Mouse (Mus musculus): ENCODE measurements around the gene Rnf185. TPM values are rescaled to one million over a fixed set of nuclear protein-coding genes. Genes with fewer than 3 reads are reported as not detected.
A peak's percentile ranks its signal among the peaks of the same experiment; 100 is the strongest.

Gene Rnf185
- total RNA-seq, 4 experiments from 2014 or later, result 28.9 to 31.4 (median 30.0) TPM

- DNase-seq (ENCODE audit: low spot score in 2 of 2), result no peak
Measured at GRCm38 (mm10) chr11:3444875-3445274, 7.3 kb downstream of the Rnf185 start.

- DNase-seq (ENCODE audit: low spot score in 2 of 2), result no peak
Measured at GRCm38 (mm10) chr11:3443091-3443490, 9.1 kb downstream of the Rnf185 start.

GRCm38 (mm10) chr11:3442677-3443076 lies 9.5 kb downstream of the Rnf185 start:
- DNase-seq (ENCODE audit: low spot score in 2 of 2), result no peak

- no peak for DNase-seq (ENCODE audit: low spot score in 2 of 2)
Measured at GRCm38 (mm10) chr11:3441696-3442443, 10.3 kb downstream of the Rnf185 start.

- no peak for DNase-seq (ENCODE audit: low spot score in 2 of 2)
Measured at GRCm38 (mm10) chr11:3437621-3438020, 14.5 kb downstream of the Rnf185 start.

- DNase-seq (ENCODE audit: low spot score in 2 of 2), result no peak
Measured at GRCm38 (mm10) chr11:3433809-3434208, 18.4 kb downstream of the Rnf185 start.

GRCm38 (mm10) chr11:3431976-3432603 lies 20.1 kb downstream of the Rnf185 start:
- no peak for DNase-seq (ENCODE audit: low spot score in 2 of 2)

- no peak for DNase-seq (ENCODE audit: low spot score in 2 of 2)
Measured at GRCm38 (mm10) chr11:3431515-3431914, 20.6 kb downstream of the Rnf185 start.

- DNase-seq (ENCODE audit: low spot score in 2 of 2), result no peak
Measured at GRCm38 (mm10) chr11:3428632-3429031, 23.5 kb downstream of the Rnf185 start.

- DNase-seq (ENCODE audit: low spot score in 2 of 2), result no peak
Measured at GRCm38 (mm10) chr11:3427697-3428230, 24.4 kb downstream of the Rnf185 start.

GRCm38 (mm10) chr11:3422242-3422641 lies 29.9 kb downstream of the Rnf185 start:
- no peak for DNase-seq (ENCODE audit: low spot score in 2 of 2)

- no peak for DNase-seq (ENCODE audit: low spot score in 2 of 2)
Measured at GRCm38 (mm10) chr11:3418741-3419140, 33.4 kb downstream of the Rnf185 start.

GRCm38 (mm10) chr11:3417795-3418194 lies 34.4 kb downstream of the Rnf185 start:
- DNase-seq (ENCODE audit: low spot score in 2 of 2), result no peak

- DNase-seq (ENCODE audit: low spot score in 2 of 2), result no peak
Measured at GRCm38 (mm10) chr11:3416399-3416798, 35.8 kb downstream of the Rnf185 start.

- DNase-seq (ENCODE audit: low spot score in 2 of 2), result no peak
Measured at GRCm38 (mm10) chr11:3412111-3412510, 40.1 kb downstream of the Rnf185 start.

- DNase-seq (ENCODE audit: low spot score in 2 of 2), result peak; percentile 71 to 78
Measured at GRCm38 (mm10) chr11:3408997-3409732, 43.0 kb downstream of the Rnf185 start, which contains the start of gene Limk2. Gene Limk2 (minus strand): TSS chr11:3409189.

GRCm38 (mm10) chr11:3408131-3408996 lies 43.8 kb downstream of the Rnf185 start:
- no peak for DNase-seq (ENCODE audit: low spot score in 2 of 2)

- peak in 1 of 2 experiments; percentile 38 for DNase-seq (ENCODE audit: low spot score in 2 of 2)
Measured at GRCm38 (mm10) chr11:3404287-3405047, 47.7 kb downstream of the Rnf185 start.

- no peak for DNase-seq (ENCODE audit: low spot score in 2 of 2)
Measured at GRCm38 (mm10) chr11:3403024-3403423, 49.1 kb downstream of the Rnf185 start.

- no peak for DNase-seq (ENCODE audit: low spot score in 2 of 2)
Measured at GRCm38 (mm10) chr11:3398318-3398717, 53.8 kb downstream of the Rnf185 start.
